Mouse (Mus musculus): ENCODE measurements around the gene Galntl6. TPM values are rescaled to one million over a fixed set of nuclear protein-coding genes. Genes with fewer than 3 reads are reported as not detected.

Gene Galntl6
- polyA plus RNA-seq, 1 experiment from 2014 or later: 9.1 TPM

- Histone ChIP-seq H3K9me3 (ENCODE audit: control insufficient read depth, low read length) (no peaks in the 10 kb centered on the region), H3K27ac (replicated peaks; ENCODE audit: low read depth, low read length) (no peak overlapping the region), H3K9ac (replicated peaks; ENCODE audit: low read length) (no peak overlapping the region), H3K4me3 (replicated peaks; ENCODE audit: low read depth, low read length) (no peak overlapping the region), H3K4me1 (ENCODE audit: control insufficient read depth, insufficient read depth, low read length) (no peaks in the 10 kb centered on the region), H3K36me3 (ENCODE audit: control insufficient read depth, insufficient read depth, low read length) (no peaks in the 10 kb centered on the region), H3K4me2 (ENCODE audit: low read length) (no peak overlapping the region), H3K27me3 (ENCODE audit: control insufficient read depth, insufficient read depth, low read length) (no peaks in the 10 kb centered on the region)
- ATAC-seq (ENCODE audit: low FRiP score, low TSS enrichment) (no peak), DNase-seq (no peak)
- 93% methylated on average over 4 of the region's 4 CpGs for WGBS
Measured at GRCm38 (mm10) chr8:58025558-58025957, 886.9 kb downstream of the Galntl6 start.

DNA sequence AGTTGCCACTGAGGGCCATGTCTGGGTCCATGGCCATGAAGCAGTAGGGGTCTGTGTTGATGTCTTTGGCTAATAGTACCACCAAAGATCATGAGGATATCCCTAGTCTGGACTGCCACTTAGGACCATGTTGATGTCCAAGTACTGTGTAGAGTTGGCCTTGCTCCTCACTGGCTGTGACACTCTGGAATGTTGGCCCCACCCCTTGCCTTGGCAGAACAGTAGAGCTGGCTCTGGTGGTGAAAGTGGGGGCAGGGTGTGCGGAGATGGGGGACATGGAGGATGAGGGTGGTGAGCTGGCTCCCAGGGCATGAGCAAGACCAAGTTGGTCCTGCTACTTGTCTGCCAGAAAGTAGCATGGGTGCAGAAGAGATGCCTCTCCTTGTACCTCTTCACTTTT is 887.3 kb downstream of the Galntl6 start:
- Histone ChIP-seq H3K27me3 (ENCODE audit: control insufficient read depth, insufficient read depth, low read length) (no peaks in the 10 kb centered on the region), H3K27ac (replicated peaks; ENCODE audit: low read depth, low read length) (no peak overlapping the region), H3K9me3 (ENCODE audit: control insufficient read depth, low read length) (no peaks in the 10 kb centered on the region), H3K36me3 (ENCODE audit: control insufficient read depth, insufficient read depth, low read length) (no peaks in the 10 kb centered on the region), H3K4me1 (ENCODE audit: control insufficient read depth, insufficient read depth, low read length) (no peaks in the 10 kb centered on the region), H3K9ac (replicated peaks; ENCODE audit: low read length) (no peak overlapping the region), H3K4me3 (replicated peaks; ENCODE audit: low read depth, low read length) (no peak overlapping the region), H3K4me2 (ENCODE audit: low read length) (no peak overlapping the region)
- ATAC-seq (ENCODE audit: low FRiP score, low TSS enrichment): peak; percentile 66
- no peak for DNase-seq
- 81% methylated on average over 1 of the region's 1 CpGs for WGBS

GRCm38 (mm10) chr8:58023426-58024176 is 888.8 kb downstream of the Galntl6 start:
- Histone ChIP-seq H3K9ac (replicated peaks; ENCODE audit: low read length) (no peak overlapping the region), H3K4me2 (ENCODE audit: low read length) (no peak overlapping the region), H3K4me3 (replicated peaks; ENCODE audit: low read depth, low read length) (no peak overlapping the region), H3K9me3 (ENCODE audit: control insufficient read depth, low read length) (no peaks in the 10 kb centered on the region), H3K27ac (replicated peaks; ENCODE audit: low read depth, low read length) (no peak overlapping the region), H3K27me3 (ENCODE audit: control insufficient read depth, insufficient read depth, low read length) (no peaks in the 10 kb centered on the region), H3K4me1 (ENCODE audit: control insufficient read depth, insufficient read depth, low read length) (no peaks in the 10 kb centered on the region), H3K36me3 (ENCODE audit: control insufficient read depth, insufficient read depth, low read length) (no peaks in the 10 kb centered on the region)
- WGBS: 83% methylated on average over 2 of the region's 2 CpGs
- ATAC-seq (ENCODE audit: low FRiP score, low TSS enrichment) (no peak), DNase-seq (no peak)

- H3K4me2 ChIP-seq (ENCODE audit: low read length): no peak overlapping the region
- H3K36me3 ChIP-seq (ENCODE audit: control insufficient read depth, insufficient read depth, low read length): no peaks in the 10 kb centered on the region
- DNase-seq (peak; percentile 38), ATAC-seq (ENCODE audit: low FRiP score, low TSS enrichment) (peak; percentile 53; the same call in 1 of the 2 replicates)
- H3K9ac ChIP-seq (replicated peaks; ENCODE audit: low read length): no peak overlapping the region
- no peak overlapping the region for H3K4me3 ChIP-seq (replicated peaks; ENCODE audit: low read depth, low read length)
- WGBS: 88% methylated on average over 1 of the region's 1 CpGs
- 0 out of 2 replicates have a peak, but pooled peaks cover 5% of the 10 kb centered on the region for H3K4me1 ChIP-seq (ENCODE audit: control insufficient read depth, insufficient read depth, low read length)
- no peaks in the 10 kb centered on the region for H3K9me3 ChIP-seq (ENCODE audit: control insufficient read depth, low read length)
- no peak overlapping the region for H3K27ac ChIP-seq (replicated peaks; ENCODE audit: low read depth, low read length)
- H3K27me3 ChIP-seq (ENCODE audit: control insufficient read depth, insufficient read depth, low read length): no peaks in the 10 kb centered on the region
Measured at GRCm38 (mm10) chr8:57989428-57990171, 922.8 kb downstream of the Galntl6 start.

GRCm38 (mm10) chr8:57977372-57977771 is 935.1 kb downstream of the Galntl6 start:
- H3K4me3 ChIP-seq (replicated peaks; ENCODE audit: low read depth, low read length): no peak overlapping the region
- no peaks in the 10 kb centered on the region for H3K36me3 ChIP-seq (ENCODE audit: control insufficient read depth, insufficient read depth, low read length)
- no peaks in the 10 kb centered on the region for H3K4me1 ChIP-seq (ENCODE audit: control insufficient read depth, insufficient read depth, low read length)
- no peak overlapping the region for H3K27ac ChIP-seq (replicated peaks; ENCODE audit: low read depth, low read length)
- 79% methylated on average over 4 of the region's 4 CpGs for WGBS
- H3K9me3 ChIP-seq (ENCODE audit: control insufficient read depth, low read length): no peaks in the 10 kb centered on the region
- ATAC-seq (ENCODE audit: low FRiP score, low TSS enrichment) (no peak), DNase-seq (no peak)
- no peaks in the 10 kb centered on the region for H3K27me3 ChIP-seq (ENCODE audit: control insufficient read depth, insufficient read depth, low read length)
- no peak overlapping the region for H3K4me2 ChIP-seq (ENCODE audit: low read length)
- no peak overlapping the region for H3K9ac ChIP-seq (replicated peaks; ENCODE audit: low read length)

DNA sequence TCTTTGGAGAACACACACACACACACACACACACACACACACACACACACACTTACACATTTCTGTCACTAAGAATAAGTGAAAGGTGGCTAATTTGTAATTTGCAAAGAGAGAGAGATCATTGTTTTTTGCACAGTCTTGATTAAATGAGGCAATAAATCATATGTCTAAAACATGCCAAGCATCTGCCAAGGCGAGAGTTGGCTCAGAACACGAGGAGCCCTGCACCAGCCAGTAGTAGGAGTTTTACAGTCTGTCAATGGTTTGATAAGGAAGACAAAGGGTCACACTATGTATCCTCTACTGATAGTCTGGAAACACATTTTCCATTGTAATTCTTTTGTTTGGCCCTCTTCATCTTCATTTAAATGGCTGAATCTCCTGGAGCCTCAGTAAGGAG is 938.3 kb downstream of the Galntl6 start:
- no peak overlapping the region for H3K4me3 ChIP-seq (replicated peaks; ENCODE audit: low read depth, low read length)
- no peaks in the 10 kb centered on the region for H3K27me3 ChIP-seq (ENCODE audit: control insufficient read depth, insufficient read depth, low read length)
- H3K4me2 ChIP-seq (ENCODE audit: low read length): no peak overlapping the region
- ATAC-seq (ENCODE audit: low FRiP score, low TSS enrichment): no peak
- no peak overlapping the region for H3K27ac ChIP-seq (replicated peaks; ENCODE audit: low read depth, low read length)
- 82% methylated on average over 2 of the region's 2 CpGs for WGBS
- no peaks in the 10 kb centered on the region for H3K9me3 ChIP-seq (ENCODE audit: control insufficient read depth, low read length)
- no peaks in the 10 kb centered on the region for H3K36me3 ChIP-seq (ENCODE audit: control insufficient read depth, insufficient read depth, low read length)
- no peak overlapping the region for H3K9ac ChIP-seq (replicated peaks; ENCODE audit: low read length)
- no peak for DNase-seq
- H3K4me1 ChIP-seq (ENCODE audit: control insufficient read depth, insufficient read depth, low read length): 0 out of 2 replicates have a peak, but pooled peaks cover 6% of the 10 kb centered on the region

GRCm38 (mm10) chr8:57972832-57973231 is 939.6 kb downstream of the Galntl6 start:
- no peaks in the 10 kb centered on the region for H3K27me3 ChIP-seq (ENCODE audit: control insufficient read depth, insufficient read depth, low read length)
- no peak for DNase-seq
- H3K9ac ChIP-seq (replicated peaks; ENCODE audit: low read length): no peak overlapping the region
- no peaks in the 10 kb centered on the region for H3K9me3 ChIP-seq (ENCODE audit: control insufficient read depth, low read length)
- H3K4me1 ChIP-seq (ENCODE audit: control insufficient read depth, insufficient read depth, low read length): 0 out of 2 replicates have a peak, but pooled peaks cover 6% of the 10 kb centered on the region
- ATAC-seq (ENCODE audit: low FRiP score, low TSS enrichment): no peak
- 68% methylated on average over 3 of the region's 3 CpGs for WGBS
- no peak overlapping the region for H3K27ac ChIP-seq (replicated peaks; ENCODE audit: low read depth, low read length)
- no peak overlapping the region for H3K4me3 ChIP-seq (replicated peaks; ENCODE audit: low read depth, low read length)
- H3K36me3 ChIP-seq (ENCODE audit: control insufficient read depth, insufficient read depth, low read length): no peaks in the 10 kb centered on the region
- no peak overlapping the region for H3K4me2 ChIP-seq (ENCODE audit: low read length)

GRCm38 (mm10) chr8:57966676-57967075 is 945.8 kb downstream of the Galntl6 start:
- peak; percentile 51 for DNase-seq
- Histone ChIP-seq H3K9ac (replicated peaks; ENCODE audit: low read length) (no peak overlapping the region), H3K9me3 (ENCODE audit: control insufficient read depth, low read length) (no peaks in the 10 kb centered on the region), H3K27ac (replicated peaks; ENCODE audit: low read depth, low read length) (no peak overlapping the region), H3K4me2 (ENCODE audit: low read length) (no peak overlapping the region), H3K27me3 (ENCODE audit: control insufficient read depth, insufficient read depth, low read length) (no peaks in the 10 kb centered on the region), H3K4me3 (replicated peaks; ENCODE audit: low read depth, low read length) (no peak overlapping the region), H3K4me1 (ENCODE audit: control insufficient read depth, insufficient read depth, low read length) (peaks cover 6% of the 10 kb centered on the region; the same call in 1 of the 2 replicates), H3K36me3 (ENCODE audit: control insufficient read depth, insufficient read depth, low read length) (no peaks in the 10 kb centered on the region)
- ATAC-seq (ENCODE audit: low FRiP score, low TSS enrichment): no peak
- 24% methylated on average over 6 of the region's 6 CpGs for WGBS

Data from midbrain, embryonic 14.5 days (tissue).